Mouse (Mus musculus): ENCODE data around the gene Brix1.
"Not testable (repeated sequence)": the region's sequence is repeated elsewhere in the genome, so short reads cannot be mapped to it uniquely, and the experiment has no call there.

The Brix1 gene

GRCm38 (mm10) chr15:10485484-10486364 is at the start of gene Brix1, which contains the start of gene Rad1:
Gene Brix1 (minus strand): TSS chr15:10485947.
Gene Rad1 (plus strand): TSS chr15:10486018.
- DNase-seq (ENCODE audit: low read depth, low spot score), result peak; percentile 97

GRCm38 (mm10) chr15:10534591-10534990 is 48.8 kb upstream of the Brix1 start:
- no peak for DNase-seq (ENCODE audit: low read depth, low spot score)

DNA sequence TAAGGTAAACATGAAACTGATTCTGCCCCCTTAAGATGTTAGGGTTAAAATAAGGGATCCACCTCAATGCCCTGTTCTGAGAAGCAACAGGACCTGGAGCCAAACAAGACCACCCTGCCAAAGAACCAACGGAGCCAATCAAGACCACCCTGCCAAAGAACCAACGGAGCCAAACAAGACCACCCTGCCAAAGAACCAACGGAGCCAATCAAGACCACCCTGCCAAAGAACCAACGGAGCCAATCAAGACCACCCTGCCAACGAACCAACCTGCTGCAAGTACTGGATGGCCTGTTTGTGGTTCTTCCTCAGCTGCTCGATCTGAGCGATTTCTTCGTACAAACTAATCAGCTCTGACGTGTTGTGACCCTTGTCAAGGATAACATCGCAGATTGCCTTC is 47.6 kb upstream of the Brix1 start:
- not testable (repeated sequence) for DNase-seq (ENCODE audit: low read depth, low spot score)

DNA sequence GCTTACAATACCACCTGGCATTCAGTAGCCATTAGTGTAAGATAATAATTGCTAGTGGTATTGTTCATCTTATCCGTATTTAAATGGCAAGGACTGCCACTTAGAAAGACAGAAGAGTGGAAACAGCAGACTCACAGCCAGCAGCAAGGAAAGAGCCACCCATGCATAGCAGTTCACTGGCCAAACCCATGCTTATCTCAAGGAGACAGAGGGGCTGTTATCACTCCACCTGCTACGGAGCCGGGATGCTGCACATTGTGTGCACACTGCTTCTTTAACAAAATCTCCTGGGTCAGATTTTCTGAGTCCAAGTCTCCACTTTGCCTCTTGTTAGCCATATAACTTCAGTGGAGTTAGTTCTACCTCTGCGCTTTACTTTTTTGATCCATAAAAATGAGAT is 45.6 kb upstream of the Brix1 start:
- no peak for DNase-seq (ENCODE audit: low read depth, low spot score)

GRCm38 (mm10) chr15:10525896-10526295 is 40.1 kb upstream of the Brix1 start:
- no peak for DNase-seq (ENCODE audit: low read depth, low spot score)

- no peak for DNase-seq (ENCODE audit: low read depth, low spot score)
Observed at GRCm38 (mm10) chr15:10515166-10515565, 29.4 kb upstream of the Brix1 start.

DNA sequence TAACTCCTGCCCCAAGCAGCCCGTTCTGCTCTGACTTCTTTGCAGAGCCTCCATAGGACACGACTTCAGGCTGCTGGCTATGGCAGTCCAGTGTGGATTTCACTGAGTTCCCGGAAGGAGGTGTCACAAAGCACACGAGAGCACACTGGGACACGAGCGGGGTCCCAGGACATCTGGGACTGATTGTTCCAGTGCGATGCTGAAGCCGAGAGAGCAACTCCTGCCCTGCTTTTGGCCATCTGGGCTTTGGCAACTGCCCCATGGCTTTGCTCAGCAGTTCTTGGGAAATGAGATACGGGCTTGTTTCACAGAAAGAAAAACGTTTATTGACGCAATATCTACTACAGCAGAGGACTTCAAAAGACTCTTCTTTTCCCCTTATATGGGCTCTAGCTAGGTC is 20.4 kb upstream of the Brix1 start:
- no peak for DNase-seq (ENCODE audit: low read depth, low spot score)

GRCm38 (mm10) chr15:10500838-10501719 is 15.3 kb upstream of the Brix1 start:
- no peak for DNase-seq (ENCODE audit: low read depth, low spot score)

GRCm38 (mm10) chr15:10500035-10500434 is 14.3 kb upstream of the Brix1 start:
- no peak for DNase-seq (ENCODE audit: low read depth, low spot score)

- DNase-seq (ENCODE audit: low read depth, low spot score), result no peak
Observed at GRCm38 (mm10) chr15:10499593-10499992, 13.8 kb upstream of the Brix1 start.

GRCm38 (mm10) chr15:10496696-10497095 is 10.9 kb upstream of the Brix1 start:
- not testable (repeated sequence) for DNase-seq (ENCODE audit: low read depth, low spot score)

- no peak for DNase-seq (ENCODE audit: low read depth, low spot score)
Observed at GRCm38 (mm10) chr15:10495944-10496343, 10.2 kb upstream of the Brix1 start.

GRCm38 (mm10) chr15:10490101-10490500 is 4.4 kb upstream of the Brix1 start:
- no peak for DNase-seq (ENCODE audit: low read depth, low spot score)

GRCm38 (mm10) chr15:10487246-10487645 is 1.5 kb upstream of the Brix1 start:
- no peak for DNase-seq (ENCODE audit: low read depth, low spot score)

DNA sequence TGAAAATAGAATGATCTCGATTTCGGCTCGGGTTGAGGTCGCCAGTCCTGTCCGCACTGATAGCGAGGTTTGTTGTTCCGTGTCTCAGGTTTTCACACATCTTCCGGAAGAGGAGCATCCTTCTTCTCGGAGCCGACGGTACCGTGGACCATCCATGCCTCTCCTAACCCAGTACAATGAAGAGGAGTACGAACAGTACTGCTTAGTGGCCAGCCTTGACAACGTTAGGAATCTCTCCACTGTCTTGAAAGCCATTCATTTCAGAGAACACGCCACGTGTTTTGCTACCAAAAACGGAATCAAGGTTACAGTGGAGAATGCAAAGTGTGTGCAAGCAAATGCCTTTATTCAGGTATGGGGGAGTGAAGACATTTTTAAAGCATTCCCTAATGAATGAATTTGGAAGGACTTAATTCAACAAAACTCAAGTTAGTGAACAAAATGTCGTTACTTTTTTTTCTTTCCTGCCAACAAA is 655 bp upstream of the Brix1 start:
- DNase-seq (ENCODE audit: low read depth, low spot score), result no peak

DNA sequence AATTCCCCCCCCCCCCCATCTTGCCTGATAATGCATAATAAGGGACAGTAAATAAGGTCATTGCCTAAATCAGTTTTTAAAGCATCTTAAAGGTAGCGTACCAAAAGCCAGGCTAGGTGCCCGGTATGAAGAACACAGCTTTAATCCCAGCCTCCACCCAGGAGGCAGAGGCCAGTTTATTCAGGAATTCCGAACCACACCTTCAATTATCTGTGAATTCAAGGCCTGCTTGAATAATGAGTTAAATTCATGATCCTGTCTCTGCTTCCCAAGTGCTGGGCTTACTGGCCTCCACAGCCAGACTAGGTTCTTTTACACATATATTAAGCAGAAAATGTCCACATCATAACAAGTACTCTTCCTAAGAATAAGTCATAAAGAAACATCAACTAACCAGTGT is 14.8 kb downstream of the Brix1 start:
- peak; percentile 10 for DNase-seq (ENCODE audit: low read depth, low spot score)

DNA sequence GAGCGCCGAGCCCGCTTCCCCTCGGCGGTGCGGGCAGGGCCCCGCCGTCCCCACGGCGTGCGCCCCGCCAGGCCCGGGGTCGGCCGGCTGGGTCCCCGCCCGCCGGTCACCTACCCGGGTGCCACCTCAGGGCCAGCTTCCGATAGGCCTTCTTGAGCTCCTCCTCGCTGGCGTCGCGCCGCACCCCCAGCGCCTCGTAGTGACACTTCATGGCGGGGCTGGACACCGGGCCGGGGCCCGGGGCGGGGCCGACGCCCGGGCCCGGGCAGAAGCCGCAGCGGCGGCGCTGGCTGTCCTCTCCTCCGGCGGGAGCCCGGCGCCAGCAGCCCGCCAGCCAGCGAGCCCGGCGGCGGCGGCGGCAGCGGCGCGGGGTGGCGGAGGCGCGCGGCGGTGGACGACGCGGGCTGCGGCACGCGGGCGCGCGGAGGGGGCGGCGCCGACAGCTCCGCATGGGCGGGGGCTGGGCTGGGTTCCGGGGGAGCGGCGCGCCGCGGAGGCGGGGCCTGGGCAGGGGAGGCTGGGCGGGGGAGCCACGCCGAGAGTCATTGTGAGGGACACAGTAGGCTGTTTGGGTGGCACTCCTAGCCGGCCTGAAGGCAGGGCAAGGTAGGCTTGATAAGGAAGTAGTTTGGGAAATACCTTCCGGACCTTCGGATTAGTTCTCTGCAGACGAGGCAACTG is 15.5 kb downstream of the Brix1 start, which contains the start of gene Dnajc21:
Gene Dnajc21, minus strand, starts transcription at position 366 of the 681 bp plus-strand sequence.
- peak; percentile 89 for DNase-seq (ENCODE audit: low read depth, low spot score)

DNA sequence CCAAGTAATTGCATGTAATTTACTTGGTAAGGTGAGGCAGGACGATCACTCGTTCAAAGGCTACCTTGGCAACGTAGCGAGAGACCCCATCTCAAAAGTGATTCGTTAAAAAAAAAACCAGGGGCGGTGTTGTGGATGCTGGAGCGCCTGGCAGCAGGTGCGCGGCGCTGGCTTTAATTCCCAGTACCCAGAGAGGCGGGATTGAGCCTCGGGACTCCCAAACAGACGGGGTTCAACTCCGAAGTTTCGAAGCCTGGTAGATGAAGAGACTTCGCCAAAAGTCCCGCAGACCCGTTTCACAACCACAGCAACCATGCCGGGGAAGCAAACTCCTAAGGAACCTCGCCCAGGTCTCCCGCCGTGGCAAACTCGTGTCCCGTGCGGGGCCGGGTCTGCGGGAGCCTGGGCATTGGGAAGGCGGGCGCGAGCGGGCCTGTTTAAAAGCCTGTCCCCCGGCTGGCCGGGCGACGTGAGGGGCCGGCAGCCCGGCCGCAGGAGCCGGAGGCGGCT is 16.1 kb downstream of the Brix1 start:
- no peak for DNase-seq (ENCODE audit: low read depth, low spot score)

DNA sequence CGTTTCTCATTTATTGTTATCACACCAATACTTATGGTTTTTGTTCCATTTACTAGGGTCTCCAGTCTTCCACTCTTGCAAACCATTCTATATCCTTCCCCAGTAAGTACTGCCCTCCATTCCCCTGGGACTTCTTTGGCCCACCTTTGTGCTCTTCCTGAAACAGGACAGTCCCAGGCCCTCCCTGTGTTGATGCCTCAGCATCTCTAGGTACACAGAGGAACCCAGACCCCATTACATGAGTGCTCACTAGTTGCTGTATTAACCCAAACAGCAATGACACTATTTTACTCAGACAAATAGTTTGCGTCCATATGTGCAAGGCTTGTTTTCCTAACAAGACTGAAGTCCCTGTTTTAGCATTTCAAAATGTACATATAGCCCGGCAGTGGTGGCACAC is 17.0 kb downstream of the Brix1 start:
- no peak for DNase-seq (ENCODE audit: low read depth, low spot score)

- DNase-seq (ENCODE audit: low read depth, low spot score), result no peak
Observed at GRCm38 (mm10) chr15:10464678-10465077, 21.1 kb downstream of the Brix1 start.

DNA sequence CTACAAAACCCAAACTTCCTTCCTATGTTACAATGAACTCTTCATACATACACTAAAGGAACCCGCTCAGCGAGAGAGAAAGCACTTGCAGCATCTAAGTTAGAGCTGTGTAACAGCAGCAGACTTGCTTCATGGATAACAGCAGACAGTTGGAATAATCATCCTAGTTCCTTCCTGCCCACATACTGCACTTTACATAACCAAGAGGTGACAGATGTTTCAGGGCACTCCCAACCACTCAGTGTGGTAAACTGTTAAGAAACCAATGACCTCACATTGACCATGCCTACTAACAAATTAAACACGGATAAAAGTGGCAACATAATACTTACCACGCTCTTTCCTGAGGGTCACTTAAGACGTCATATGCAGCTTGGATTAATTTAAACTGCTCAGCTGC is 22.2 kb downstream of the Brix1 start:
- no peak for DNase-seq (ENCODE audit: low read depth, low spot score)
